Mouse (Mus musculus) stomach, postnatal 0 days (tissue): ENCODE results near the gene Rarres2. TPM values are rescaled to one million over a fixed set of nuclear protein-coding genes. Genes with fewer than 3 reads are reported as not detected.
A peak's percentile ranks its signal among the peaks of the same experiment; 100 is the strongest.

Experiments used
- ATAC-seq: fragments of 200-750 bp; cut with Nextera tagmentation; 2 replicates; pipeline ENCODE4 v1.8.0; 2017; ENCODE audit not compliant: low FRiP score, low TSS enrichment
- DNase-seq: peaks from one replicate; pipeline ENCODE4 v3.0.0-alpha.2; 2016; ENCODE audit warnings: low spot score
- H3K27ac ChIP-seq: fragments of 300-500 bp; sonication (generic); replicated peaks from 2 replicates; pipeline ENCODE4 v1.5.1; 2014; ENCODE audit warnings: mild to moderate bottlenecking, control low read depth
- H3K27me3 ChIP-seq: fragments of 300-500 bp; sonication (generic); 2 replicates; pipeline ENCODE4 v1.6.1; 2014; ENCODE audit warnings: low read length; ENCODE audit not compliant: control insufficient read depth, insufficient read depth
- H3K36me3 ChIP-seq: fragments of 300-500 bp; sonication (generic); 2 replicates; pipeline ENCODE4 v1.6.1; 2014; ENCODE audit warnings: low read length, mixed read lengths; ENCODE audit not compliant: control insufficient read depth, insufficient read depth
- H3K4me1 ChIP-seq: fragments of 300-500 bp; sonication (generic); replicated peaks from 2 replicates; pipeline ENCODE4 v1.6.1; 2014; ENCODE audit warnings: antibody characterized with exemption; ENCODE audit not compliant: control insufficient read depth, insufficient read depth
- H3K4me2 ChIP-seq: fragments of 300-500 bp; sonication (generic); replicated peaks from 2 replicates; pipeline ENCODE4 v1.6.1; 2014; ENCODE audit warnings: low read depth, mild to moderate bottlenecking, control low read depth, moderate library complexity
- H3K4me3 ChIP-seq: fragments of 300-500 bp; sonication (generic); 2 replicates; pipeline ENCODE4 v1.5.1; 2014; ENCODE audit warnings: low read depth, low read length, control low read depth
- H3K9ac ChIP-seq: fragments of 300-500 bp; sonication (generic); 2 replicates; pipeline ENCODE4 v1.6.1; 2014; ENCODE audit warnings: mild to moderate bottlenecking, low read length, control low read depth, mixed read lengths
- H3K9me3 ChIP-seq: fragments of 300-500 bp; sonication (generic); 2 replicates; pipeline ENCODE4 v1.6.1; 2016; ENCODE audit warnings: low read length; ENCODE audit not compliant: control insufficient read depth
- CTCF ChIP-seq: IDR thresholded peaks from 2 replicates; pipeline ENCODE4 v1.5.1; 2016; ENCODE audit warnings: antibody characterized with exemption, low read depth, mild to moderate bottlenecking, moderate library complexity
- EP300 ChIP-seq: optimal IDR thresholded peaks from 2 replicates; pipeline ENCODE3; 2016; ENCODE audit warnings: antibody characterized with exemption
- WGBS: fragments of 180-500 bp; shearing (Covaris S2); extraction: QIAGEN DNeasy Blood & Tissue Kit; methylation state at CpG from one replicate; pipeline ENCODE4 v1.1.7; 2014; 5-methylcytosine and 5-hydroxymethylcytosine counted together
- polyA plus RNA-seq: library from polyadenylated mRNA; unstranded; fragments of >200 nt; fragmentation: Nextera tagmentation; extraction: Ambion mirVana; gene quantifications from 2 replicates; pipeline ENCODE4 v1.2.1, GENCODE M21; 2015

Gene Rarres2
- polyA plus RNA-seq, 1 experiment from 2014 or later, result 273 TPM

DNA sequence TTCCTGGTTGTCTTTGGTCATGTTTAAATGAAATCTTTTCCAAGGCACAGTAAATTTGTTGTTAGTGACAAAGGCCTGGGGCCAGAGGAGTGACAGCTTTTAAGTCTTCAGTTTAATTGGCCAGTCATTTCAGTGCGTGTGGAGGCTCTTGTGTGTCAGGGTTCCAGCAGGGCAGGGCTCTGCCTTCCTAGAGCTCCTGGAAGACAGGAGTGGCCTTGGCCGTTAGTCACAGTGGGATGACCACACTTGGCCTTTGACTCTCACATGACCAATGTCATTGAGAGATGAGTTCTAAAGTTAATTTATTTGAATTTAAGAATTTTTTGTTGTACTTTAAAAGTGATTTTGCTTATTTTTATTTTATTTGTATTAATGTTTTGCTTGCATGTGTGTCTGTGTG, 35.5 kb upstream of the Rarres2 start:
- Histone ChIP-seq H3K27ac (no peak overlapping the region), H3K4me3 (no peak overlapping the region), H3K4me2 (no peak overlapping the region), H3K36me3 (no peaks in the 10 kb centered on the region), H3K9me3 (no peaks in the 10 kb centered on the region), H3K4me1 (no peaks in the 10 kb centered on the region), H3K9ac (no peak overlapping the region), H3K27me3 (no peaks in the 10 kb centered on the region)
- ATAC-seq (no peak), DNase-seq (no peak)
- TF ChIP-seq EP300, result no peak
- TF ChIP-seq CTCF, result no peak
- 87% methylated on average over 2 of the region's 2 CpGs for WGBS

- no peak for TF ChIP-seq CTCF
- no peak for TF ChIP-seq EP300
- H3K4me2 ChIP-seq, result peak overlapping the region; percentile 95
- ATAC-seq, result peak; percentile 74
- under 1% methylated on average over 28 of the region's 28 CpGs for WGBS
- peak; percentile 33 for DNase-seq
- H3K4me1 ChIP-seq, result no peaks in the 10 kb centered on the region
- peak overlapping the region; percentile 71 for H3K9ac ChIP-seq
- H3K9me3 ChIP-seq, result no peaks in the 10 kb centered on the region
- no peaks in the 10 kb centered on the region for H3K27me3 ChIP-seq
- H3K4me3 ChIP-seq, result peak overlapping the region; percentile 55
- H3K36me3 ChIP-seq, result peaks cover 7% of the 10 kb centered on the region
- H3K27ac ChIP-seq, result peak overlapping the region; percentile 82
These were observed 29.6 kb upstream of the Rarres2 start for GRCm38 (mm10) chr6:48602080-48602741.

DNA sequence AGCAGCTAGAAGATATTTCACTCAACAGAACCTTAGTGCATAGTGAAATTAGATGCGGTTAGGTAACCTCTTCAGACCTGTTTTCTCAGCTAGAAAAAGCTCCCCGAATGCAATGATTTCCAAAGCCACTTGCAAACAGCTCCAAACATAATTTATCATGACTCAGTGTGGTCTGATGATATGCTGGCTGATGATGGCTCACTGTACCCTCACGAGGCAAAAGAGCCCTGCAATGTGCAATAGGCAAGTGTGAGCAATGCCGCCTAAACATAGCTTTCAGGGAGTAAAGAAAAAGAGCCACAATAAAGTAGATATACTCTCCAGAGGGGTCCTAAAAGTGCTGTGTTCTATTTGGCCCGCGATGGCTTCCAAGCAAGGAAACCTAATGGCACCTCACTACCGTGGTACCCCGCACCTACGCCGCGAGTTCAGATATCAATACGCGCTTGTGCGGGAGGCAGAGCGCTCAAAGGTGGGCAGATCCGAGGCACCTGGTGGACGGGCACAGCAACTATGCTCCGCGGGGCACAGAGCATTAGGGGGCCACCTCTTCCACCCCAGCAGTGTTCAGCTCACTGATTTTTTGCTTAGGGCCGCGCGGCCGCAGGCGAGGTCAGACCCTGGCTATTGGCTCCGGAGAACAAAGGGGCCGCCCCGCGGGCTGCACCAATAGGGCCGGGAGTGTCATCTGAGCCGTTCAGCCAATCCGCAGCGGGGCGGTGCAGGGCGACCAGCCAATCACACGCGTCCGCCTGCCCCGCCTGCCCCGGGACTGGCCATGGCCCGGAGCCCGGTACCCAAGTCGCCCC, 28.9 kb upstream of the Rarres2 start, which contains the start of gene Zfp775:
Gene Zfp775 (plus strand): TSS at position 793 of the 809 bp plus-strand sequence.
- H3K4me2 ChIP-seq, result peak within 1 kb of the TSS; percentile 95
- peak within 1 kb of the TSS; percentile 71 for H3K9ac ChIP-seq
- H3K9me3 ChIP-seq, result no peaks in the 10 kb centered on the region
- no peaks in the 10 kb centered on the region for H3K4me1 ChIP-seq
- H3K4me3 ChIP-seq, result peak within 1 kb of the TSS; percentile 55
- DNase-seq, result peak; percentile 95
- peak; percentile 99 for ATAC-seq
- H3K36me3 ChIP-seq, result peaks cover 14% of the 10 kb centered on the region
- TF ChIP-seq CTCF, result no peak
- TF ChIP-seq EP300, result peak; percentile 63
- H3K27ac ChIP-seq, result peak within 1 kb of the TSS; percentile 82
- H3K27me3 ChIP-seq, result no peaks in the 10 kb centered on the region
- 5% methylated on average over 42 of the region's 42 CpGs for WGBS

GRCm38 (mm10) chr6:48600594-48600993, 28.0 kb upstream of the Rarres2 start:
- Histone ChIP-seq H3K4me2 (no peak overlapping the region), H3K9ac (no peak overlapping the region), H3K27me3 (no peaks in the 10 kb centered on the region), H3K27ac (no peak overlapping the region), H3K4me3 (no peak overlapping the region), H3K4me1 (no peaks in the 10 kb centered on the region), H3K36me3 (peaks cover 19% of the 10 kb centered on the region), H3K9me3 (no peaks in the 10 kb centered on the region)
- TF ChIP-seq EP300 (no peak), CTCF (no peak)
- WGBS, result 92% methylated on average over 1 of the region's 1 CpGs
- DNase-seq (no peak), ATAC-seq (no peak)

- TF ChIP-seq CTCF (no peak), EP300 (no peak)
- Histone ChIP-seq H3K27ac (no peak overlapping the region), H3K9me3 (no peaks in the 10 kb centered on the region), H3K4me1 (peaks cover 8% of the 10 kb centered on the region; the same call in 1 of the 2 replicates), H3K36me3 (peaks cover 19% of the 10 kb centered on the region), H3K27me3 (no peaks in the 10 kb centered on the region), H3K4me3 (no peak overlapping the region), H3K4me2 (no peak overlapping the region), H3K9ac (no peak overlapping the region)
- WGBS, result 97% methylated on average over 27 of the region's 27 CpGs
- DNase-seq, result no peak
- ATAC-seq, result no peak
These were observed 24.6 kb upstream of the Rarres2 start for GRCm38 (mm10) chr6:48597233-48597625.
